Mouse (Mus musculus) T-helper 2 cell (primary cell): ENCODE measurements around the gene Nfkbil1.

ENCODE experiments used
- in situ Hi-C: fragments of 300-600 bp; cut with MboI, MseI; formaldehyde crosslinking; loops from one replicate; pipeline ENCODE4 v1.15.1; 2025; ENCODE audit warnings: high pct_unique_total_duplicates

Gene Nfkbil1

GRCm38 (mm10) chr17:35254241-35255098 is 18.9 kb upstream of the Nfkbil1 start:
- in situ Hi-C loops, result no loop called here

- in situ Hi-C loops, result no loop called here
These were observed 17.9 kb upstream of the Nfkbil1 start for GRCm38 (mm10) chr17:35253293-35254093.

- in situ Hi-C loops, result no loop called here
These were observed 17.2 kb upstream of the Nfkbil1 start for GRCm38 (mm10) chr17:35252619-35253292.

- in situ Hi-C loops, result no loop called here
These were observed 16.4 kb upstream of the Nfkbil1 start for GRCm38 (mm10) chr17:35251981-35252380.

GRCm38 (mm10) chr17:35251162-35251719 is 15.6 kb upstream of the Nfkbil1 start:
- in situ Hi-C loops, result no loop called here

- in situ Hi-C loops, result no loop called here
These were observed 14.9 kb upstream of the Nfkbil1 start for GRCm38 (mm10) chr17:35250348-35251120.

GRCm38 (mm10) chr17:35249451-35250197 is 14.0 kb upstream of the Nfkbil1 start:
- in situ Hi-C loops, result no loop called here

GRCm38 (mm10) chr17:35248986-35249385 is 13.4 kb upstream of the Nfkbil1 start:
- in situ Hi-C loops, result no loop called here

- in situ Hi-C loops, result no loop called here
These were observed 11.6 kb upstream of the Nfkbil1 start for GRCm38 (mm10) chr17:35247144-35247543.

- in situ Hi-C loops, result no loop called here
These were observed 10.4 kb upstream of the Nfkbil1 start for GRCm38 (mm10) chr17:35245731-35246623.

GRCm38 (mm10) chr17:35244999-35245398 is 9.4 kb upstream of the Nfkbil1 start:
- in situ Hi-C loops, result no loop called here

GRCm38 (mm10) chr17:35243086-35243485 is 7.5 kb upstream of the Nfkbil1 start:
- in situ Hi-C loops, result no loop called here

GRCm38 (mm10) chr17:35242015-35242941 is 6.7 kb upstream of the Nfkbil1 start:
- in situ Hi-C loops, result no loop called here

GRCm38 (mm10) chr17:35241305-35242014 is 5.9 kb upstream of the Nfkbil1 start, which contains the start of gene Ddx39b:
TSS of gene Ddx39b (plus strand) at chr17:35241746.
- in situ Hi-C loops, result no loop called here

- in situ Hi-C loops, result no loop called here
These were observed 5.1 kb upstream of the Nfkbil1 start for GRCm38 (mm10) chr17:35240384-35241304.

GRCm38 (mm10) chr17:35239700-35240099 is 4.1 kb upstream of the Nfkbil1 start:
- in situ Hi-C loops, result no loop called here
